In genomic region chr10:34183731-34184130, GRCm38 (mm10) we compare ENCODE assay signal across 13 mouse cellular contexts. TPM values are rescaled to one million over a fixed set of nuclear protein-coding genes. Genes with fewer than 3 reads are reported as not detected.
DNase-seq lines count a peak whose midpoint lies in the region; ATAC-seq and TF ChIP-seq lines count a peak whose summit lies in the region.
"Had no signal": no experiment of that assay in that cellular context is flagged by ENCODE, and none has a peak within 500 bp of the region (broad histone marks: within the 10 kb centered on the region; RNA-seq: fewer than 3 reads in every experiment).

No protein-coding gene starts in this region.

- DNase-seq in forebrain, embryonic 10.5 days (ENCODE audit: extremely low spot score, low spot score): no peak
- DNase-seq in left cerebral cortex, adult 18-20 months (ENCODE audit: low spot score in 2 of 2): peak; percentile 14 to 21
- no peak for DNase-seq in left cerebral cortex, adult 2 months (ENCODE audit: extremely low spot score in 1 of 2, low spot score in 2 of 2)
- DNase-seq in brain, adult 2 months (ENCODE audit: low read depth, low spot score): peak; percentile 40
- DNase-seq in lung, postnatal 10 days: peak; percentile 36
- DNase-seq in stomach, postnatal 0 days (ENCODE audit: low spot score): no peak
- DNase-seq: spleen, adult 18-20 months had no signal

- WGBS in forebrain, embryonic 15.5 days: 74% methylated on average over 7 of the region's 7 CpGs
- WGBS in forebrain, embryonic 10.5 days: 92% methylated on average over 7 of the region's 7 CpGs
- WGBS in stomach, postnatal 0 days: 79% methylated on average over 7 of the region's 7 CpGs
- 90% methylated on average over 7 of the region's 7 CpGs for WGBS in intestine, embryonic 15.5 days

- peak; percentile 43; the same call in 1 of the 2 replicates for ATAC-seq in forebrain, embryonic 15.5 days (replicated peaks)
- no peak for ATAC-seq in stomach, postnatal 0 days (ENCODE audit: low FRiP score, low TSS enrichment)
- ATAC-seq in intestine, embryonic 15.5 days: no peak
- ATAC-seq: intestine, postnatal 0 days had no signal

- H3K9ac ChIP-seq in forebrain, embryonic 15.5 days (replicated peaks): no peak overlapping the region
- H3K9ac ChIP-seq in stomach, postnatal 0 days (ENCODE audit: low read length): no peak overlapping the region
- H3K9ac ChIP-seq in intestine, embryonic 15.5 days: no peak overlapping the region
- H3K9ac ChIP-seq: limb, embryonic 15.5 days had no signal

- intact Hi-C loops in left cerebral cortex, adult 2 months (cut with DNase I): no loop called here

- H3K27ac ChIP-seq in forebrain, embryonic 15.5 days (replicated peaks): no peak overlapping the region
- no peak overlapping the region for H3K27ac ChIP-seq in forebrain, embryonic 10.5 days
- H3K27ac ChIP-seq in left cerebral cortex, adult 2 months: no peak overlapping the region
- H3K27ac ChIP-seq in stomach, postnatal 0 days (replicated peaks): no peak overlapping the region
- H3K27ac ChIP-seq in intestine, embryonic 15.5 days: no peak overlapping the region
- H3K27ac ChIP-seq: limb, embryonic 15.5 days had no signal

- no peak for TF ChIP-seq EP300 in stomach, postnatal 0 days (optimal IDR thresholded peaks at IDR 0.05)

- H3K27me3 ChIP-seq in forebrain, embryonic 15.5 days: no peaks in the 10 kb centered on the region
- no peaks in the 10 kb centered on the region for H3K27me3 ChIP-seq in forebrain, embryonic 10.5 days (ENCODE audit: poor library complexity, severe bottlenecking)
- no peaks in the 10 kb centered on the region for H3K27me3 ChIP-seq in stomach, postnatal 0 days (ENCODE audit: control insufficient read depth, insufficient read depth, low read length)
- no peaks in the 10 kb centered on the region for H3K27me3 ChIP-seq in intestine, embryonic 15.5 days (replicated peaks)
- H3K27me3 ChIP-seq: CH12.LX; limb, embryonic 15.5 days had no signal

- H3K4me1 ChIP-seq in forebrain, embryonic 15.5 days: no peaks in the 10 kb centered on the region
- H3K4me1 ChIP-seq in forebrain, embryonic 10.5 days: peaks cover 11% of the 10 kb centered on the region
- peaks cover 2% of the 10 kb centered on the region; the same call in 1 of the 2 replicates for H3K4me1 ChIP-seq in stomach, postnatal 0 days (replicated peaks; ENCODE audit: control insufficient read depth, insufficient read depth)
- H3K4me1 ChIP-seq in intestine, embryonic 15.5 days (replicated peaks): 0 out of 2 replicates have a peak, but pooled peaks cover 2% of the 10 kb centered on the region

- no peaks in the 10 kb centered on the region for H3K36me3 ChIP-seq in forebrain, embryonic 15.5 days
- H3K36me3 ChIP-seq in forebrain, embryonic 10.5 days (replicated peaks): peaks cover 13% of the 10 kb centered on the region
- H3K36me3 ChIP-seq in stomach, postnatal 0 days (ENCODE audit: control insufficient read depth, insufficient read depth, low read length): no peaks in the 10 kb centered on the region
- H3K36me3 ChIP-seq in intestine, embryonic 15.5 days: 0 out of 2 replicates have a peak, but pooled peaks cover 3% of the 10 kb centered on the region

- TF ChIP-seq CTCF in left cerebral cortex, adult 2 months (IDR thresholded peaks at IDR 0.05): no peak
- no peak for TF ChIP-seq CTCF in stomach, postnatal 0 days (IDR thresholded peaks at IDR 0.05; ENCODE audit: low read depth)

- H3K4me3 ChIP-seq in forebrain, embryonic 15.5 days: no peak overlapping the region
- no peak overlapping the region for H3K4me3 ChIP-seq in forebrain, embryonic 10.5 days
- no peak overlapping the region for H3K4me3 ChIP-seq in left cerebral cortex, adult 2 months
- H3K4me3 ChIP-seq in stomach, postnatal 0 days (ENCODE audit: low read depth, low read length): no peak overlapping the region
- H3K4me3 ChIP-seq in intestine, embryonic 15.5 days (replicated peaks): no peak overlapping the region
- H3K4me3 ChIP-seq: limb, embryonic 15.5 days had no signal

- no peak overlapping the region for H3K4me2 ChIP-seq in forebrain, embryonic 15.5 days (replicated peaks)
- no peak overlapping the region for H3K4me2 ChIP-seq in stomach, postnatal 0 days (replicated peaks; ENCODE audit: low read depth)
- no peak overlapping the region for H3K4me2 ChIP-seq in intestine, embryonic 15.5 days (replicated peaks)
- H3K4me2 ChIP-seq: limb, embryonic 15.5 days had no signal

- H3K9me3 ChIP-seq in forebrain, embryonic 15.5 days: no peaks in the 10 kb centered on the region
- H3K9me3 ChIP-seq in forebrain, embryonic 10.5 days: no peaks in the 10 kb centered on the region
- no peaks in the 10 kb centered on the region for H3K9me3 ChIP-seq in stomach, postnatal 0 days (ENCODE audit: control insufficient read depth, low read length)
- H3K9me3 ChIP-seq in intestine, embryonic 15.5 days: no peaks in the 10 kb centered on the region
- H3K9me3 ChIP-seq: limb, embryonic 15.5 days had no signal

RNA-seq across cellular contexts. Expression of gene Dse, which starts 23.8 kb away (rescaled TPM):
- polyA plus RNA-seq in forebrain, embryonic 15.5 days (2015; fragmentation: Nextera tagmentation; extraction: Ambion mirVana): 4.3 and 4.7 TPM in 2 replicates
- 17.9 and 21.0 TPM in 2 replicates for polyA plus RNA-seq in forebrain, embryonic 10.5 days (2016; fragmentation: Nextera tagmentation; extraction: Ambion mirVana)
- total RNA-seq in left cerebral cortex, adult 18-20 months (2021): 10 to 100 TPM in 1 of 2 experiments, 1 to 10 TPM in 1; 6.1 to 10.1 TPM
- 1 to 10 TPM; 6.3 to 7.4 TPM for total RNA-seq in left cerebral cortex, adult 2 months (2021)
- 7.5 and 8.3 TPM in 2 replicates for polyA plus RNA-seq in stomach, postnatal 0 days (2015; fragmentation: Nextera tagmentation; extraction: Ambion mirVana)
- 15.8 and 18.3 TPM in 2 replicates for polyA plus RNA-seq in intestine, embryonic 15.5 days (2015; fragmentation: Nextera tagmentation; extraction: Ambion mirVana)

RNA-seq across cellular contexts. Expression of gene Calhm6, which starts 55.9 kb away (rescaled TPM):
- polyA plus RNA-seq in forebrain, embryonic 15.5 days (2015; fragmentation: Nextera tagmentation; extraction: Ambion mirVana): 0.34 and 0.42 TPM in 2 replicates
- 0.47 and 0.56 TPM in 2 replicates for polyA plus RNA-seq in forebrain, embryonic 10.5 days (2016; fragmentation: Nextera tagmentation; extraction: Ambion mirVana)
- under 1 TPM; 0.52 to 0.56 TPM for total RNA-seq in left cerebral cortex, adult 18-20 months (2021)
- total RNA-seq in left cerebral cortex, adult 2 months (2021): under 1 TPM in 1 of 2 experiments, not detected in 1; 0.33 TPM
- 0.74 and 1.1 TPM in 2 replicates for polyA plus RNA-seq in stomach, postnatal 0 days (2015; fragmentation: Nextera tagmentation; extraction: Ambion mirVana)
- polyA plus RNA-seq in intestine, embryonic 15.5 days (2015; fragmentation: Nextera tagmentation; extraction: Ambion mirVana): 1.4 and 2.2 TPM in 2 replicates
- total RNA-seq: layer of hippocampus, adult 18-20 months had no signal

Comparison
In these comparisons a context has a peak if more than half of its experiments do, and no peak if none do; other contexts are left out.
1. DNase-seq: peak in left cerebral cortex, adult 18-20 months (2 of 2), brain, adult 2 months (single experiment) and lung, postnatal 10 days (single experiment); none in forebrain, embryonic 10.5 days (single experiment), left cerebral cortex, adult 2 months (0 of 2) and stomach, postnatal 0 days (single experiment).